Mouse (Mus musculus) spleen, postnatal 0 days (tissue): ENCODE measurements around the gene Mtor. TPM values are rescaled to one million over a fixed set of nuclear protein-coding genes. Genes with fewer than 3 reads are reported as not detected.

Source experiments
- polyA plus RNA-seq: library from polyadenylated mRNA; unstranded; fragments of >200 nt; fragmentation: Nextera tagmentation; extraction: Ambion mirVana; gene quantifications from 2 replicates; pipeline ENCODE4 v1.2.1, GENCODE M21; 2015

Gene Mtor
- 12.2 and 13.5 TPM in 2 replicates for polyA plus RNA-seq

GRCm38 (mm10) chr4:148448179-148448852 is at the start of gene Mtor:
Gene Mtor, plus strand, starts transcription at chr4:148448611.

GRCm38 (mm10) chr4:148444250-148444967 is 4.0 kb upstream of the Mtor start, which contains the start of gene Ubiad1:
Gene Ubiad1, minus strand, starts transcription at chr4:148444771.

GRCm38 (mm10) chr4:148500410-148500867 is 52.0 kb downstream of the Mtor start, which contains the start of gene Angptl7:
Gene Angptl7, minus strand, starts transcription at chr4:148500460.

GRCm38 (mm10) chr4:148558297-148559000 is 110.0 kb downstream of the Mtor start, which contains the start of gene Exosc10:
Gene Exosc10, plus strand, starts transcription at chr4:148558429.

GRCm38 (mm10) chr4:148591171-148591630 is 142.8 kb downstream of the Mtor start, which contains the start of gene Srm:
Gene Srm, plus strand, starts transcription at chr4:148591503.

GRCm38 (mm10) chr4:148602357-148603120 is 154.1 kb downstream of the Mtor start, which contains the start of gene Masp2:
Gene Masp2, plus strand, starts transcription at chr4:148602554.

Other genes with a start within 250 kb of the Mtor start
- gene Disp3, start 160.6 kb upstream of the Mtor start, polyA plus RNA-seq: 0.02 and 0.11 TPM in 2 replicates
- gene Ubiad1, start 3.8 kb upstream of the Mtor start, polyA plus RNA-seq: 8.4 and 9.7 TPM in 2 replicates
- 15.2 and 20.0 TPM in 2 replicates for gene Angptl7, start 51.8 kb downstream of the Mtor start, polyA plus RNA-seq
- gene Exosc10, start 109.8 kb downstream of the Mtor start, polyA plus RNA-seq: 33.2 and 35.2 TPM in 2 replicates
- 129 TPM in 2 replicates for gene Srm, start 142.9 kb downstream of the Mtor start, polyA plus RNA-seq
- gene Masp2, start 153.9 kb downstream of the Mtor start, polyA plus RNA-seq: not detected in 2 replicates
- gene Tardbp, start 178.4 kb downstream of the Mtor start, polyA plus RNA-seq: 169 and 173 TPM in 2 replicates
- gene Gm572, start 194.7 kb downstream of the Mtor start, polyA plus RNA-seq: not detected in 2 replicates